Mouse (Mus musculus): ENCODE results near the gene Ndufs7. TPM values are rescaled to one million over a fixed set of nuclear protein-coding genes. Genes with fewer than 3 reads are reported as not detected.

Gene Ndufs7
- total RNA-seq, 2 experiments from 2014 or later = 194 to 206 TPM

GRCm38 (mm10) chr10:80226071-80226415 lies 22.9 kb upstream of the Ndufs7 start:
- Histone ChIP-seq H3K4me3 (peak overlapping the region; percentile 84), H3K27ac (peak overlapping the region; percentile 85)
- intact Hi-C loops (cut with DNase I) = loop anchor here (2.0 kb wide), 1 partner anchor 19 kb away; no protein-coding TSS in a partner anchor
- no peak for TF ChIP-seq CTCF (IDR thresholded peaks at IDR 0.05)
- DNase-seq (ENCODE audit: extremely low spot score in 1 of 2, low spot score in 2 of 2) = no peak

GRCm38 (mm10) chr10:80226416-80227165 lies 22.3 kb upstream of the Ndufs7 start, which contains the start of gene Mum1:
Gene Mum1, plus strand, starts transcription at chr10:80226434.
- Histone ChIP-seq H3K4me3 (peak within 1 kb of the TSS; percentile 84), H3K27ac (peak within 1 kb of the TSS; percentile 96)
- intact Hi-C loops (cut with DNase I) = loop anchor here (2.0 kb wide), 1 partner anchor 18 kb away; no protein-coding TSS in a partner anchor
- DNase-seq (ENCODE audit: extremely low spot score in 1 of 2, low spot score in 2 of 2) = peak; percentile 98 to 99
- peak; percentile 54 for TF ChIP-seq CTCF (IDR thresholded peaks at IDR 0.05)

GRCm38 (mm10) chr10:80227166-80227539 lies 21.8 kb upstream of the Ndufs7 start:
- peak overlapping the region; percentile 84 for H3K4me3 ChIP-seq
- peak overlapping the region; percentile 96 for H3K27ac ChIP-seq
- DNase-seq (ENCODE audit: extremely low spot score in 1 of 2, low spot score in 2 of 2) = no peak
- no peak for TF ChIP-seq CTCF (IDR thresholded peaks at IDR 0.05)
- intact Hi-C loops (cut with DNase I) = loop anchor here (2.0 kb wide), 1 partner anchor 18 kb away; no protein-coding TSS in a partner anchor

GRCm38 (mm10) chr10:80227877-80228775 lies 20.8 kb upstream of the Ndufs7 start:
- no peak for DNase-seq (ENCODE audit: extremely low spot score in 1 of 2, low spot score in 2 of 2)
- H3K27ac ChIP-seq = peak overlapping the region; percentile 96
- H3K4me3 ChIP-seq = peak overlapping the region; percentile 84
- TF ChIP-seq CTCF (IDR thresholded peaks at IDR 0.05) = no peak
- intact Hi-C loops (cut with DNase I) = loop anchor here (2.0 kb wide), 1 partner anchor 17 kb away; no protein-coding TSS in a partner anchor

- Histone ChIP-seq H3K27ac (no peak overlapping the region), H3K4me3 (no peak overlapping the region)
- no peak for DNase-seq (ENCODE audit: extremely low spot score in 1 of 2, low spot score in 2 of 2)
- TF ChIP-seq CTCF (IDR thresholded peaks at IDR 0.05) = no peak
- intact Hi-C loops (cut with DNase I) = no loop called here
These were observed 12.6 kb upstream of the Ndufs7 start for GRCm38 (mm10) chr10:80236145-80236825.

- no peak for TF ChIP-seq CTCF (IDR thresholded peaks at IDR 0.05)
- intact Hi-C loops (cut with DNase I) = no loop called here
These were observed 11.9 kb upstream of the Ndufs7 start for GRCm38 (mm10) chr10:80237020-80237419.

GRCm38 (mm10) chr10:80238306-80238705 lies 10.6 kb upstream of the Ndufs7 start:
- intact Hi-C loops (cut with DNase I) = no loop called here
- no peak for DNase-seq (ENCODE audit: extremely low spot score in 1 of 2, low spot score in 2 of 2)
- no peak overlapping the region for H3K27ac ChIP-seq
- no peak overlapping the region for H3K4me3 ChIP-seq
- TF ChIP-seq CTCF (IDR thresholded peaks at IDR 0.05) = no peak

More at GRCm38 (mm10) chr10:80237020-80237419, 11.9 kb upstream of the Ndufs7 start:
- DNase-seq (ENCODE audit: extremely low spot score in 1 of 2, low spot score in 2 of 2) = no peak
- no peak overlapping the region for H3K27ac ChIP-seq
- H3K4me3 ChIP-seq = no peak overlapping the region

GRCm38 (mm10) chr10:80239791-80240190 lies 9.1 kb upstream of the Ndufs7 start:
- no peak overlapping the region for H3K27ac ChIP-seq
- intact Hi-C loops (cut with DNase I) = loop anchor here (10.0 kb wide), 1 partner anchor 255 kb away; the partner anchor contains the start of genes Cnn2 and Tmem259
- no peak overlapping the region for H3K4me3 ChIP-seq
- DNase-seq (ENCODE audit: extremely low spot score in 1 of 2, low spot score in 2 of 2) = no peak
- no peak for TF ChIP-seq CTCF (IDR thresholded peaks at IDR 0.05)

- Histone ChIP-seq H3K27ac (no peak overlapping the region), H3K4me3 (no peak overlapping the region)
- no peak for TF ChIP-seq CTCF (IDR thresholded peaks at IDR 0.05)
- intact Hi-C loops (cut with DNase I) = loop anchor here (10.0 kb wide), 1 partner anchor 257 kb away; the partner anchor contains the start of genes Cnn2 and Tmem259
- no peak for DNase-seq (ENCODE audit: extremely low spot score in 1 of 2, low spot score in 2 of 2)
These were observed 6.8 kb upstream of the Ndufs7 start for GRCm38 (mm10) chr10:80242088-80242487.

- intact Hi-C loops (cut with DNase I) = loop anchor here (10.0 kb wide), 1 partner anchor 258 kb away; the partner anchor contains the start of genes Cnn2 and Tmem259
- no peak overlapping the region for H3K27ac ChIP-seq
- H3K4me3 ChIP-seq = no peak overlapping the region
- DNase-seq (ENCODE audit: extremely low spot score in 1 of 2, low spot score in 2 of 2) = no peak
- no peak for TF ChIP-seq CTCF (IDR thresholded peaks at IDR 0.05)
These were observed 6.3 kb upstream of the Ndufs7 start for GRCm38 (mm10) chr10:80242607-80243006.

- Histone ChIP-seq H3K27ac (no peak overlapping the region), H3K4me3 (no peak overlapping the region)
- TF ChIP-seq CTCF (IDR thresholded peaks at IDR 0.05) = peak; percentile 45
- intact Hi-C loops (cut with DNase I) = loop anchor here (1.0 to 10.0 kb wide), 5 partner anchors 18 to 260 kb away; partner anchors contain the start of genes Cnn2, Efna2, Mum1 and Tmem259
- no peak for DNase-seq (ENCODE audit: extremely low spot score in 1 of 2, low spot score in 2 of 2)
These were observed 4.0 kb upstream of the Ndufs7 start for GRCm38 (mm10) chr10:80244791-80245399.

All from left cerebral cortex, adult 2 months (tissue).